Mouse (Mus musculus) kidney, postnatal 0 days (tissue): Measurements from ENCODE around the gene Rapgef4. TPM values are rescaled to one million over a fixed set of nuclear protein-coding genes. Genes with fewer than 3 reads are reported as not detected.

Experiments
- ATAC-seq: fragments of 200-750 bp; cut with Nextera tagmentation; replicated peaks from 2 replicates; pipeline ENCODE4 v1.8.0; 2017; ENCODE audit warnings: low read depth, moderate number of reproducible peaks, moderate TSS enrichment, moderate library complexity; ENCODE audit not compliant: low FRiP score
- DNase-seq: peaks from one replicate; pipeline ENCODE4 v3.0.0-alpha.2; 2016; ENCODE audit warnings: low spot score
- H3K27ac ChIP-seq: fragments of 300-500 bp; sonication (generic); 2 replicates; pipeline ENCODE4 v1.5.1; 2014; ENCODE audit warnings: mild to moderate bottlenecking
- H3K27me3 ChIP-seq: fragments of 300-500 bp; sonication (generic); 2 replicates; pipeline ENCODE4 v1.6.1; 2014; ENCODE audit warnings: low read length, mixed read lengths; ENCODE audit not compliant: insufficient read depth
- H3K36me3 ChIP-seq: fragments of 300-500 bp; sonication (generic); 2 replicates; pipeline ENCODE4 v1.6.1; 2014; ENCODE audit warnings: low read length, mixed read lengths; ENCODE audit not compliant: insufficient read depth
- H3K4me1 ChIP-seq: fragments of 300-500 bp; sonication (generic); replicated peaks from 2 replicates; pipeline ENCODE4 v1.6.1; 2014; ENCODE audit warnings: antibody characterized with exemption, low read length, mixed read lengths; ENCODE audit not compliant: insufficient read depth
- H3K4me2 ChIP-seq: fragments of 300-500 bp; sonication (generic); 2 replicates; pipeline ENCODE4 v1.6.1; 2014; ENCODE audit warnings: mild to moderate bottlenecking, low read length, moderate library complexity, mixed read lengths
- H3K4me3 ChIP-seq: fragments of 300-500 bp; sonication (generic); replicated peaks from 2 replicates; pipeline ENCODE4 v1.5.1; 2014; ENCODE audit warnings: low read depth, low read length
- H3K9ac ChIP-seq: fragments of 300-500 bp; sonication (generic); 2 replicates; pipeline ENCODE4 v1.6.1; 2014; ENCODE audit warnings: low read depth, low read length
- H3K9me3 ChIP-seq: fragments of 300-500 bp; sonication (generic); replicated peaks from 2 replicates; pipeline ENCODE4 v1.6.1; 2016; ENCODE audit warnings: low read length, inconsistent platforms, mixed read lengths
- CTCF ChIP-seq: IDR thresholded peaks from 2 replicates; pipeline ENCODE4 v1.5.1; 2016; ENCODE audit warnings: antibody characterized with exemption, low read depth, mild to moderate bottlenecking, moderate library complexity
- WGBS: fragments of 180-500 bp; shearing (Covaris S2); extraction: QIAGEN DNeasy Blood & Tissue Kit; methylation state at CpG from one replicate; pipeline ENCODE4 v1.1.7; 2014; 5-methylcytosine and 5-hydroxymethylcytosine counted together
- polyA plus RNA-seq: library from polyadenylated mRNA; unstranded; fragments of >200 nt; fragmentation: Nextera tagmentation; extraction: Ambion mirVana; gene quantifications from 2 replicates; pipeline ENCODE4 v1.2.1, GENCODE M21; 2015

Rapgef4 gene
- polyA plus RNA-seq, 1 experiment from 2014 or later, result 4.6 TPM

DNA sequence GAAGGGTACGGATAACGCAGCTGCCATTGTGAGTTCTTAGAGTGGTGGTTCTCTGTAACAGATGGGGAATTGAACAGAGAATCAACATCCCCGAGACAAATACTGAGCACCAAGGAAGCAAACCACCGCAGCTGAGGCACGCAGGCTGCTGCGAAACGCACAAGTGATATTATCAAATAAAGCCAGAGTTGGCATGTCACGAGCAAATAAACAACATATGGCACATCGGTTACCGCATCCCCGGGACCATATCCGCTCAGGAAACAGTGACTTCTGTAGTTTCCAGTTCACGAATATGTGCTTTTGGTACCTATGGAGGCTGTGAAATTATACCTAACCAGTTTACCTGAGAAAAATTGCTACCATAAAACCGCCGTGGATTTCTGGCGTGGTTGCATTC, 24.0 kb downstream of the Rapgef4 start:
- H3K4me2 ChIP-seq, result no peak overlapping the region
- H3K4me1 ChIP-seq, result no peaks in the 10 kb centered on the region
- 89% methylated on average over 16 of the region's 16 CpGs for WGBS
- TF ChIP-seq CTCF, result no peak
- DNase-seq, result no peak
- H3K9me3 ChIP-seq, result 0 out of 2 replicates have a peak, but pooled peaks cover 6% of the 10 kb centered on the region
- ATAC-seq, result no peak
- no peaks in the 10 kb centered on the region for H3K36me3 ChIP-seq
- H3K27ac ChIP-seq, result no peak overlapping the region
- no peak overlapping the region for H3K9ac ChIP-seq
- no peaks in the 10 kb centered on the region for H3K27me3 ChIP-seq
- no peak overlapping the region for H3K4me3 ChIP-seq

DNA sequence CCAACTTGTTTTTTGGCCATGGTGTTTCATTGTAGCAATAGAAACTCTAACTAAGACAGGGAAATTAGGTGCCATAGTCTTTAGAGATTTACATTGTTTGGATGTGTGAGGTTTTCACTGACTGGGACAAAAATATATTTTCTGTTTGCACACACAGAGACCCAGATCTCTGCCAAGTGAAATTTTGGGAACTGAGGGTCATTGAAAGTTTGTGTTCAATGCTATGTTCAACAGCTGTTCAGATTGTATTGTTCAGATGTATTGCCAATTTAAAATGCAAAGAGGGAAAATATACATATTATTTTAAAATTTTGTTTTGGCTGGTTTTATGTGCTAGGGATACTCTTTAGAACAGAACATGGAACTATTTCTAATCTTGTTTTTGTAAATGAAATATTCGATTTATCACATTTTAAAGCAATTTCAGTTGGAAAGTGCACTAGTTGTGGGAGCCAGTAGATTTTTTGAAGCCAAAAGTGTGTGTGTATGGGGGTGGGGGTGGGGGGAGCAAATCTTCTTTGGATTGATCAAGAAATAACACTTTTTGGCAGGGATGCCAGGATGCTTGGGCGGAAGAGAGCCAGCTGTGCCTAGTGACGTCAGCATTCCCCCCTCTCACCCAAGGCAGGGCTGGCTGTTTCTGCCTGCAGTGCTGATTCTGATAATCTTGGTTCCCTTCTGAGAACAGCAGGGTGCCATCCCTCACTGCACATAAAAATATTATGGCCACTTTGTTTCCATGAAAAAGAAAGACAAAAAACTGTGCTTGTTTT, 28.6 kb downstream of the Rapgef4 start:
- DNase-seq (no peak), ATAC-seq (no peak)
- 57% methylated on average over 3 of the region's 3 CpGs for WGBS

GRCm38 (mm10) chr2:72015366-72015765, 34.3 kb downstream of the Rapgef4 start:
- DNase-seq (no peak), ATAC-seq (no peak)
- no peaks in the 10 kb centered on the region for H3K27me3 ChIP-seq
- H3K4me3 ChIP-seq, result no peak overlapping the region
- no peaks in the 10 kb centered on the region for H3K36me3 ChIP-seq
- no peak for TF ChIP-seq CTCF
- H3K27ac ChIP-seq, result no peak overlapping the region
- no peak overlapping the region for H3K9ac ChIP-seq
- H3K9me3 ChIP-seq, result no peaks in the 10 kb centered on the region
- H3K4me1 ChIP-seq, result no peaks in the 10 kb centered on the region
- WGBS, result 76% methylated on average over 8 of the region's 8 CpGs
- H3K4me2 ChIP-seq, result no peak overlapping the region

More for the DNA sequence above, 28.6 kb downstream of the Rapgef4 start:
- H3K27me3 ChIP-seq, result no peaks in the 10 kb centered on the region
- no peak overlapping the region for H3K27ac ChIP-seq
- no peak overlapping the region for H3K9ac ChIP-seq
- no peaks in the 10 kb centered on the region for H3K36me3 ChIP-seq
- TF ChIP-seq CTCF, result no peak
- no peak overlapping the region for H3K4me2 ChIP-seq
- no peaks in the 10 kb centered on the region for H3K4me1 ChIP-seq
- 0 out of 2 replicates have a peak, but pooled peaks cover 6% of the 10 kb centered on the region for H3K9me3 ChIP-seq
- H3K4me3 ChIP-seq, result no peak overlapping the region

GRCm38 (mm10) chr2:72016013-72016412, 35.0 kb downstream of the Rapgef4 start:
- Histone ChIP-seq H3K9ac (no peak overlapping the region), H3K9me3 (no peaks in the 10 kb centered on the region), H3K4me3 (no peak overlapping the region), H3K27me3 (no peaks in the 10 kb centered on the region), H3K36me3 (no peaks in the 10 kb centered on the region), H3K27ac (no peak overlapping the region), H3K4me1 (no peaks in the 10 kb centered on the region), H3K4me2 (no peak overlapping the region)
- ATAC-seq, result no peak
- no peak for DNase-seq
- no peak for TF ChIP-seq CTCF
- WGBS, result 50% methylated on average over 5 of the region's 5 CpGs

DNA sequence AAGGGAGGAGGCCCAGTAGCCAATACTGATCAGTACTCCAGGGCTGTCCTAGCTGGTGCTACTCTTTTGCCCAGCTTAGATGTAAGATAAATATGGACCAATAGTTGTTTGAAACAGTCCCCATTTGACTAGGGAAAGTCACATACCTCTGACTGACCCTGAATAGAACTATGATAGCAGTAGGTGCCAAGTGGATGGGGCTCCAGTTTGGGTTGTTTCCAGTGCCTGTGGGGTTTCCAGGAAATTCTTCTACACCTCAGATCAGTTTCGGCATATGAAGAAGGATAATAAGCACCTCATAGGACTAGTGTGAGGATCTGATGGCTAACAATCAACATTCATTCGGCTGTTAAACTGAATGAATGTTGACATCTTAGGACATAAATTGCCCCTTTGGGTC, 36.1 kb downstream of the Rapgef4 start:
- Histone ChIP-seq H3K9me3 (no peaks in the 10 kb centered on the region), H3K4me2 (no peak overlapping the region), H3K4me3 (no peak overlapping the region), H3K27me3 (no peaks in the 10 kb centered on the region), H3K4me1 (no peaks in the 10 kb centered on the region), H3K9ac (no peak overlapping the region), H3K27ac (no peak overlapping the region), H3K36me3 (no peaks in the 10 kb centered on the region)
- 86% methylated on average over 2 of the region's 2 CpGs for WGBS
- TF ChIP-seq CTCF, result no peak
- DNase-seq (no peak), ATAC-seq (no peak)

GRCm38 (mm10) chr2:72018736-72019135, 37.7 kb downstream of the Rapgef4 start:
- ATAC-seq (no peak), DNase-seq (no peak)
- H3K9me3 ChIP-seq, result no peaks in the 10 kb centered on the region
- 87% methylated on average over 1 of the region's 1 CpGs for WGBS
- H3K27me3 ChIP-seq, result no peaks in the 10 kb centered on the region
- H3K4me3 ChIP-seq, result no peak overlapping the region
- no peak overlapping the region for H3K9ac ChIP-seq
- H3K4me1 ChIP-seq, result no peaks in the 10 kb centered on the region
- H3K36me3 ChIP-seq, result no peaks in the 10 kb centered on the region
- no peak for TF ChIP-seq CTCF
- H3K27ac ChIP-seq, result no peak overlapping the region
- H3K4me2 ChIP-seq, result no peak overlapping the region

- no peak for ATAC-seq
Measured at GRCm38 (mm10) chr2:72020755-72021154, 39.7 kb downstream of the Rapgef4 start.

More at GRCm38 (mm10) chr2:72020755-72021154, 39.7 kb downstream of the Rapgef4 start:
- DNase-seq, result no peak
- no peaks in the 10 kb centered on the region for H3K9me3 ChIP-seq
- H3K9ac ChIP-seq, result no peak overlapping the region
- H3K4me2 ChIP-seq, result no peak overlapping the region
- WGBS, result 92% methylated on average over 15 of the region's 15 CpGs
- no peaks in the 10 kb centered on the region for H3K4me1 ChIP-seq
- no peak overlapping the region for H3K27ac ChIP-seq
- no peak overlapping the region for H3K4me3 ChIP-seq
- H3K27me3 ChIP-seq, result no peaks in the 10 kb centered on the region
- H3K36me3 ChIP-seq, result no peaks in the 10 kb centered on the region
- TF ChIP-seq CTCF, result no peak
